Mouse (Mus musculus) stomach, embryonic 15.5 days (tissue): ENCODE measurements around the gene Prss43. TPM values are rescaled to one million over a fixed set of nuclear protein-coding genes. Genes with fewer than 3 reads are reported as not detected.

Experiments used
- ATAC-seq: fragments of 200-750 bp; cut with Nextera tagmentation; 2 replicates; pipeline ENCODE4 v1.8.0; 2017; ENCODE audit warnings: low read depth, moderate number of reproducible peaks, moderate TSS enrichment; ENCODE audit not compliant: insufficient read depth, low FRiP score
- H3K27ac ChIP-seq: fragments of 300-500 bp; sonication (generic); 2 replicates; pipeline ENCODE4 v1.5.1; 2015; ENCODE audit warnings: mild to moderate bottlenecking, inconsistent platforms
- H3K27me3 ChIP-seq: fragments of 300-500 bp; sonication (generic); replicated peaks from 2 replicates; pipeline ENCODE4 v1.6.1; 2015; ENCODE audit warnings: inconsistent platforms
- H3K36me3 ChIP-seq: fragments of 300-500 bp; sonication (generic); 2 replicates; pipeline ENCODE4 v1.6.1; 2015; ENCODE audit warnings: inconsistent platforms
- H3K4me1 ChIP-seq: fragments of 300-500 bp; sonication (generic); 2 replicates; pipeline ENCODE4 v1.6.1; 2015; ENCODE audit warnings: inconsistent platforms
- H3K4me2 ChIP-seq: fragments of 300-500 bp; sonication (generic); 2 replicates; pipeline ENCODE4 v1.6.1; 2015; ENCODE audit warnings: mild to moderate bottlenecking, inconsistent platforms
- H3K4me3 ChIP-seq: fragments of 300-500 bp; sonication (generic); replicated peaks from 2 replicates; pipeline ENCODE4 v1.5.1; 2015; ENCODE audit warnings: inconsistent platforms
- H3K9ac ChIP-seq: fragments of 300-500 bp; sonication (generic); 2 replicates; pipeline ENCODE4 v1.6.1; 2015; ENCODE audit warnings: inconsistent platforms
- H3K9me3 ChIP-seq: fragments of 300-500 bp; sonication (generic); 2 replicates; pipeline ENCODE4 v1.6.1; 2016; ENCODE audit warnings: inconsistent platforms
- WGBS: fragments of 180-500 bp; shearing (Covaris S2); methylation state at CpG from one replicate; pipeline ENCODE4 v1.1.7; 2015; 5-methylcytosine and 5-hydroxymethylcytosine counted together
- polyA plus RNA-seq: library from polyadenylated mRNA; unstranded; fragments of >200 nt; fragmentation: Nextera tagmentation; extraction: Ambion mirVana; gene quantifications from 2 replicates; pipeline ENCODE4 v1.2.1, GENCODE M21; 2015

The Prss43 gene
- polyA plus RNA-seq, 1 experiment from 2014 or later: not detected

GRCm38 (mm10) chr9:110844206-110844605, 17.7 kb downstream of the Prss43 start, which contains the start of gene Prss46:
Gene Prss46 (plus strand): TSS chr9:110844506.
- WGBS: 73% methylated on average over 10 of the region's 10 CpGs
- H3K36me3 ChIP-seq: no peaks in the 10 kb centered on the region
- no peaks in the 10 kb centered on the region for H3K4me1 ChIP-seq
- H3K9ac ChIP-seq: no peak within 1 kb of the TSS
- H3K4me3 ChIP-seq: no peak within 1 kb of the TSS
- H3K27ac ChIP-seq: no peak within 1 kb of the TSS
- H3K27me3 ChIP-seq: no peaks in the 10 kb centered on the region
- no peak for ATAC-seq
- H3K4me2 ChIP-seq: no peak within 1 kb of the TSS
- no peaks in the 10 kb centered on the region for H3K9me3 ChIP-seq

- 68% methylated on average over 7 of the region's 7 CpGs for WGBS
- ATAC-seq: no peak
Measured at GRCm38 (mm10) chr9:110849162-110849561, 22.7 kb downstream of the Prss43 start.

GRCm38 (mm10) chr9:110855903-110856302, 29.4 kb downstream of the Prss43 start:
- Histone ChIP-seq H3K27ac (no peak overlapping the region), H3K4me1 (peaks cover 5% of the 10 kb centered on the region), H3K9ac (no peak overlapping the region), H3K4me2 (no peak overlapping the region), H3K9me3 (no peaks in the 10 kb centered on the region), H3K27me3 (peaks cover 8% of the 10 kb centered on the region), H3K4me3 (no peak overlapping the region), H3K36me3 (no peaks in the 10 kb centered on the region)
- 68% methylated on average over 7 of the region's 7 CpGs for WGBS
- ATAC-seq: no peak

More at GRCm38 (mm10) chr9:110849162-110849561, 22.7 kb downstream of the Prss43 start:
- Histone ChIP-seq H3K4me1 (no peaks in the 10 kb centered on the region), H3K27ac (no peak overlapping the region), H3K4me3 (no peak overlapping the region), H3K9ac (no peak overlapping the region), H3K4me2 (no peak overlapping the region), H3K9me3 (no peaks in the 10 kb centered on the region), H3K36me3 (no peaks in the 10 kb centered on the region), H3K27me3 (no peaks in the 10 kb centered on the region)

- ATAC-seq: no peak
- 36% methylated on average over 4 of the region's 4 CpGs for WGBS
- Histone ChIP-seq H3K4me1 (peaks cover 5% of the 10 kb centered on the region), H3K9me3 (no peaks in the 10 kb centered on the region), H3K4me2 (no peak overlapping the region), H3K27me3 (peaks cover 8% of the 10 kb centered on the region), H3K36me3 (no peaks in the 10 kb centered on the region), H3K4me3 (no peak overlapping the region), H3K9ac (no peak overlapping the region), H3K27ac (no peak overlapping the region)
Measured at GRCm38 (mm10) chr9:110856920-110857319, 30.4 kb downstream of the Prss43 start.

GRCm38 (mm10) chr9:110857781-110858472, 31.4 kb downstream of the Prss43 start, which contains the start of gene Prss50:
Gene Prss50 (plus strand): TSS chr9:110857967.
- ATAC-seq: peak; percentile 21; the same call in 1 of the 2 replicates
- no peaks in the 10 kb centered on the region for H3K9me3 ChIP-seq
- no peak within 1 kb of the TSS for H3K27ac ChIP-seq
- H3K36me3 ChIP-seq: no peaks in the 10 kb centered on the region
- H3K4me2 ChIP-seq: peak within 1 kb of the TSS; percentile 55
- peak within 1 kb of the TSS; percentile 24 for H3K4me3 ChIP-seq
- no peak within 1 kb of the TSS for H3K9ac ChIP-seq
- 12% methylated on average over 49 of the region's 50 CpGs for WGBS
- H3K4me1 ChIP-seq: peaks cover 5% of the 10 kb centered on the region
- H3K27me3 ChIP-seq: peaks cover 8% of the 10 kb centered on the region

GRCm38 (mm10) chr9:110858523-110858922, 32.0 kb downstream of the Prss43 start:
- 44% methylated on average over 5 of the region's 5 CpGs for WGBS
- no peak for ATAC-seq
- Histone ChIP-seq H3K36me3 (no peaks in the 10 kb centered on the region), H3K4me3 (no peak overlapping the region), H3K4me2 (no peak overlapping the region), H3K9me3 (no peaks in the 10 kb centered on the region), H3K9ac (no peak overlapping the region), H3K27me3 (peaks cover 8% of the 10 kb centered on the region), H3K4me1 (peaks cover 5% of the 10 kb centered on the region), H3K27ac (no peak overlapping the region)

GRCm38 (mm10) chr9:110858967-110859596, 32.6 kb downstream of the Prss43 start:
- H3K4me2 ChIP-seq: no peak overlapping the region
- H3K36me3 ChIP-seq: no peaks in the 10 kb centered on the region
- H3K27me3 ChIP-seq: peaks cover 8% of the 10 kb centered on the region
- ATAC-seq: peak; percentile 19; the same call in 1 of the 2 replicates
- H3K4me3 ChIP-seq: no peak overlapping the region
- H3K4me1 ChIP-seq: peaks cover 5% of the 10 kb centered on the region
- WGBS: 71% methylated on average over 5 of the region's 5 CpGs
- no peaks in the 10 kb centered on the region for H3K9me3 ChIP-seq
- H3K27ac ChIP-seq: no peak overlapping the region
- H3K9ac ChIP-seq: no peak overlapping the region

GRCm38 (mm10) chr9:110871030-110871429, 44.5 kb downstream of the Prss43 start:
- WGBS: 23% methylated on average over 7 of the region's 7 CpGs
- no peak for ATAC-seq
- H3K9ac ChIP-seq: no peak overlapping the region
- no peak overlapping the region for H3K27ac ChIP-seq
- H3K36me3 ChIP-seq: no peaks in the 10 kb centered on the region
- H3K27me3 ChIP-seq: peaks cover 10% of the 10 kb centered on the region
- no peak overlapping the region for H3K4me3 ChIP-seq
- H3K4me2 ChIP-seq: no peak overlapping the region
- H3K9me3 ChIP-seq: no peaks in the 10 kb centered on the region
- peaks cover 15% of the 10 kb centered on the region for H3K4me1 ChIP-seq

GRCm38 (mm10) chr9:110873681-110874659, 47.5 kb downstream of the Prss43 start:
- H3K27me3 ChIP-seq: peaks cover 10% of the 10 kb centered on the region
- peak overlapping the region; percentile 23 for H3K4me3 ChIP-seq
- no peak overlapping the region for H3K9ac ChIP-seq
- H3K4me2 ChIP-seq: peak overlapping the region; percentile 48
- no peak overlapping the region for H3K27ac ChIP-seq
- no peaks in the 10 kb centered on the region for H3K9me3 ChIP-seq
- H3K4me1 ChIP-seq: peaks cover 16% of the 10 kb centered on the region
- 13% methylated on average over 40 of the region's 40 CpGs for WGBS
- H3K36me3 ChIP-seq: no peaks in the 10 kb centered on the region
- no peak for ATAC-seq

GRCm38 (mm10) chr9:110874660-110875191, 48.2 kb downstream of the Prss43 start:
- H3K27ac ChIP-seq: no peak overlapping the region
- no peaks in the 10 kb centered on the region for H3K36me3 ChIP-seq
- H3K4me1 ChIP-seq: peaks cover 24% of the 10 kb centered on the region
- no peak overlapping the region for H3K4me3 ChIP-seq
- WGBS: 25% methylated on average over 3 of the region's 3 CpGs
- no peaks in the 10 kb centered on the region for H3K9me3 ChIP-seq
- H3K4me2 ChIP-seq: no peak overlapping the region
- H3K27me3 ChIP-seq: peaks cover 15% of the 10 kb centered on the region
- ATAC-seq: no peak
- H3K9ac ChIP-seq: no peak overlapping the region

- Histone ChIP-seq H3K36me3 (no peaks in the 10 kb centered on the region), H3K9me3 (no peaks in the 10 kb centered on the region), H3K4me3 (no peak overlapping the region), H3K27me3 (peaks cover 15% of the 10 kb centered on the region), H3K27ac (no peak overlapping the region), H3K4me2 (no peak overlapping the region), H3K4me1 (peaks cover 28% of the 10 kb centered on the region), H3K9ac (no peak overlapping the region)
- WGBS: 25% methylated on average over 6 of the region's 6 CpGs
- ATAC-seq: peak; percentile 16; the same call in 1 of the 2 replicates
Measured at GRCm38 (mm10) chr9:110875288-110875695, 48.8 kb downstream of the Prss43 start.
